Mouse (Mus musculus) thymus, adult 2 months (tissue): Measurements from ENCODE around the gene 4930503B20Rik. TPM values are rescaled to one million over a fixed set of nuclear protein-coding genes. Genes with fewer than 3 reads are reported as not detected.

Source experiments
- DNase-seq: peaks from one replicate; pipeline ENCODE4 v3.0.0; 2021
- H3K27ac ChIP-seq: fragments of 200-500 bp; 2 replicates; pipeline ENCODE4 v1.5.1; 2012; ENCODE audit warnings: low read length, control low read depth; ENCODE audit not compliant: control insufficient read depth, insufficient read depth
- H3K27me3 ChIP-seq: fragments of 200-500 bp; 2 replicates; pipeline ENCODE4 v1.6.1; 2012; ENCODE audit warnings: mild to moderate bottlenecking, low read length, moderate library complexity, mixed read lengths; ENCODE audit not compliant: control insufficient read depth, insufficient read depth
- H3K36me3 ChIP-seq: fragments of 200-500 bp; 2 replicates; pipeline ENCODE4 v1.6.1; 2012; ENCODE audit warnings: mild to moderate bottlenecking, low read length, moderate library complexity; ENCODE audit not compliant: control insufficient read depth, insufficient read depth
- H3K4me1 ChIP-seq: fragments of 200-500 bp; replicated peaks from 2 replicates; pipeline ENCODE4 v1.6.1; 2012; ENCODE audit warnings: low read length; ENCODE audit not compliant: control insufficient read depth, insufficient read depth
- H3K4me3 ChIP-seq: fragments of 200-500 bp; 2 replicates; pipeline ENCODE4 v1.5.1; 2012; ENCODE audit warnings: mild to moderate bottlenecking, low read length, control low read depth, moderate library complexity; ENCODE audit not compliant: control insufficient read depth, insufficient read depth
- CTCF ChIP-seq: fragments of 200-500 bp; IDR thresholded peaks from 2 replicates; pipeline ENCODE4 v1.5.1; 2012; ENCODE audit warnings: mild to moderate bottlenecking, control low read depth, low read length, moderate library complexity, borderline replicate concordance; ENCODE audit not compliant: control insufficient read depth, poor library complexity, insufficient read depth; ENCODE audit errors: extremely low read depth
- POLR2A ChIP-seq: fragments of 200-500 bp; IDR thresholded peaks from 2 replicates; pipeline ENCODE4 v1.6.1; 2012; ENCODE audit warnings: mild to moderate bottlenecking, low read length, control low read depth, moderate library complexity; ENCODE audit not compliant: control insufficient read depth, poor library complexity, insufficient read depth; ENCODE audit errors: extremely low read depth
- WGBS: fragments of 180-500 bp; shearing (Covaris S2); methylation state at CpG from one replicate; pipeline ENCODE4 v1.1.7; 2018; 5-methylcytosine and 5-hydroxymethylcytosine counted together
- polyA plus RNA-seq: library from polyadenylated mRNA; depleted of rRNA; stranded (reverse); fragments of >200 nt; gene quantifications from 2 replicates; pipeline ENCODE4 v1.2.3, GENCODE M21; 2012

4930503B20Rik gene
- polyA plus RNA-seq, 1 experiment, result 0.05 TPM

DNA sequence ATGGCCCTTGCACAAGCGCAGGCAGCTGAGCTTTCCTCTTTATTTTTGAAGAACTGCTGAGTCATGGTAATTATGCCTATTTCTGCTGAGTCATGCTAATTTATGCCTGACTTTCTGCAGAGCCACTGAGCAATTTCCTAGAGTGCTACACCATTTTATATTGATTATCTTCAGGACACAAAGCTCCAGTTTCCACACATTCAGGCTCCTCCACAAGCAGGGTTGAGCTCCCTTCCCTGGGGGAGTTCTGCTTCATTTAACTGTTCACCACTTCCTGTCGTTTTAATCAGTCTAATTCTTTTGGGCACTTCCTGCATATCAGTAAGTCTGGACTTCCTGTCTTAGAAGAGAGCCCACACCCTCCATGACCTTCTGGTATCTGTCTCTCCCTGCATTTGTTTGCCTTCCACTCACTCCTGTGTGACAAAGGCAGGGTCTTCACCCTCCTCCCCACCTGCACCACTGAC, 4.0 kb upstream of the 4930503B20Rik start:
- H3K4me3 ChIP-seq, result no peak overlapping the region
- DNase-seq, result no peak
- 36% methylated on average over 2 of the region's 2 CpGs for WGBS
- H3K27ac ChIP-seq, result no peak overlapping the region
- no peaks in the 10 kb centered on the region for H3K27me3 ChIP-seq
- H3K4me1 ChIP-seq, result no peaks in the 10 kb centered on the region
- no peaks in the 10 kb centered on the region for H3K36me3 ChIP-seq
- TF ChIP-seq CTCF, result no peak
- TF ChIP-seq POLR2A, result no peak

DNA sequence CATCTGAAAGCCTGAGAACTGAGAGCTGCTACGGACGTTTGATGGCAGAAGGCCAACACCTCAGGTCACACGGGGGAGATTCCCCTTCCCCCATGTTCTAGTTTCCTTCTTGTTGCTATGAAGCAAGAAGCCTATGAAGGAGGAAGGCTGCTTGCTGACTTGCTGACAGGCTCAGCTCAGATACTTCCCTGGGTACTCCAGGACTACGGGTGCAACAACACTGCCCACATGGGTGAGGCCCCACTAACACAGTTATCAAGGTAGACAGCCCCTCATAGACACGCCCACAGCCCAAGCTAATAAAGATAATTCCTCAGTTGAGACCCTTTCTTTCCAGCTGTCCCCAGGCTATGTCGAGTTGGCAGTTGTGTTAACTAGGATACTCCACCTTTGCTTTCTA, 2.6 kb upstream of the 4930503B20Rik start:
- Histone ChIP-seq H3K4me3 (no peak overlapping the region), H3K27me3 (no peaks in the 10 kb centered on the region), H3K4me1 (no peaks in the 10 kb centered on the region), H3K27ac (no peak overlapping the region), H3K36me3 (no peaks in the 10 kb centered on the region)
- no peak for DNase-seq
- WGBS, result 60% methylated on average over 6 of the region's 6 CpGs
- TF ChIP-seq POLR2A (no peak), CTCF (no peak)

DNA sequence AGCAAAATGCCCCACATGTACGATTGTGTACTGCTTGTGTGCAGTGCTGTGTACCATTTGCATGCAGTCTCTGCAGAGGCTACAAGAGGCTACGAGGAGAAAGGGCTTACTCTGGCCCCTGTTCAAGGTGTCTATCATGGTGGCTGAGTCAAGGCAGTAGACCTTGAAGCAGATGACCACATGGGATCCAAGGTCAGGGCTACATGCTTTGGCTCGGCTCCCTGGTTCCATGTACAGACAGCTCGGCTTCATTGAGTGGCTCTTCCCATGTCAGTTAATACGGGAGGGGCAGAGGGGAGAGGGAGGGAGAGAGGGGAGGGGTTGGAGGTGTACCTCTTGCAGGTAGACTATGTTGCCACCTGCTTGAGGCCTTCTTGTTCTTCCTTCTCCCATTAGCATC, 1.3 kb upstream of the 4930503B20Rik start:
- Histone ChIP-seq H3K4me3 (no peak overlapping the region), H3K27me3 (no peaks in the 10 kb centered on the region), H3K4me1 (no peaks in the 10 kb centered on the region), H3K27ac (no peak overlapping the region), H3K36me3 (no peaks in the 10 kb centered on the region)
- WGBS, result 93% methylated on average over 5 of the region's 5 CpGs
- DNase-seq, result no peak
- TF ChIP-seq CTCF, result no peak

DNA sequence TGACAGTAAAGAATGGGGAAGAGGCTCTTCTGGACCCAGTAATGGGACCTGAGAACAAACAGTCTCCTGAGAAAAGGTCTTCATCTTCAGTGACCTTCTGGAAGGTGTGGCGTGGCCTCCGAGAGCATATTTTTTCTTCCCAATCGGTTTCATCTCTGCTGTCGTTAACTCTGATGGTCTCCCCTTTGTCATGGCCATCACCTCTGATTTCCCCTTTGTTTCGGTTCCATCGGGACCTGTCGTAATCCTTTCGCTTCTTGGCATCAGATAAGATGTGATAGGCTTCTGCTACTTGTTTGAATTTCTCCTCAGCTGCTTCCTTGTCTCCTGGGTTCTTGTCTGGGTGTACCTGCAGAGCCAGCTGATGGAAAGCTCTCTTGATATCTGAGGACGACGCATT, 401 bp downstream of the 4930503B20Rik start:
- no peaks in the 10 kb centered on the region for H3K4me1 ChIP-seq
- WGBS, result 96% methylated on average over 10 of the region's 10 CpGs
- TF ChIP-seq POLR2A (no peak), CTCF (no peak)

DNA sequence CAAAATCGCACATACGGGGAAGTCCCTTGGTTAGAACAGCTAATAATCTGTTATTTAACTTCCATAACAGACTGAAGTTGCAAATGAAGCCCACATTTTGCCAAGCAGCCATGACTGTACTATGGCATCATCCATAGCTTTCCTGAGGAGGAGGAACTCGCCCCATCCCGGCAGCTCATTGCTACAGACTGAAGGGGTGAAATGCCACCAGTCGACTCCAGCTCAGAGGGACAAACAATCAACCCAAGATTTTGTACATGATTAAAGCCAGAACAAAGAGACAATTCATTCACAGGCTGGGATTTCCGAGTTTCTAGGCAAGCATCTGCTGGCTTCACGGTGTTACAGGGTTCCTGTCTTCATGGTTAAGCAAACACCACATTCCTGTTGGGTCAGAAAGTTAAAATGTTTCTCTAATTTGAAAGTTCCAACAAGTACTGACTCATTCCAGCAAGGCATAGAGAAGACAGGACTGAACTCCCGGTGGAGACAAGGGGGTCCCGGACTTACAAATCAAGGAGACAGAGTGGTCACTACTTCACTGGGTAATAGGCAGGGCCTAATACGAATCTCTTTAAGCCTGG, 1.7 kb downstream of the 4930503B20Rik start:
- 89% methylated on average over 10 of the region's 10 CpGs for WGBS
- Histone ChIP-seq H3K4me1 (no peaks in the 10 kb centered on the region), H3K27me3 (no peaks in the 10 kb centered on the region), H3K27ac (no peak overlapping the region), H3K36me3 (no peaks in the 10 kb centered on the region), H3K4me3 (no peak overlapping the region)
- TF ChIP-seq CTCF (no peak), POLR2A (no peak)
- no peak for DNase-seq

More for the DNA sequence above, 401 bp downstream of the 4930503B20Rik start:
- H3K36me3 ChIP-seq, result no peaks in the 10 kb centered on the region
- H3K27me3 ChIP-seq, result no peaks in the 10 kb centered on the region
- H3K4me3 ChIP-seq, result no peak overlapping the region
- DNase-seq, result no peak
- H3K27ac ChIP-seq, result no peak overlapping the region

DNA sequence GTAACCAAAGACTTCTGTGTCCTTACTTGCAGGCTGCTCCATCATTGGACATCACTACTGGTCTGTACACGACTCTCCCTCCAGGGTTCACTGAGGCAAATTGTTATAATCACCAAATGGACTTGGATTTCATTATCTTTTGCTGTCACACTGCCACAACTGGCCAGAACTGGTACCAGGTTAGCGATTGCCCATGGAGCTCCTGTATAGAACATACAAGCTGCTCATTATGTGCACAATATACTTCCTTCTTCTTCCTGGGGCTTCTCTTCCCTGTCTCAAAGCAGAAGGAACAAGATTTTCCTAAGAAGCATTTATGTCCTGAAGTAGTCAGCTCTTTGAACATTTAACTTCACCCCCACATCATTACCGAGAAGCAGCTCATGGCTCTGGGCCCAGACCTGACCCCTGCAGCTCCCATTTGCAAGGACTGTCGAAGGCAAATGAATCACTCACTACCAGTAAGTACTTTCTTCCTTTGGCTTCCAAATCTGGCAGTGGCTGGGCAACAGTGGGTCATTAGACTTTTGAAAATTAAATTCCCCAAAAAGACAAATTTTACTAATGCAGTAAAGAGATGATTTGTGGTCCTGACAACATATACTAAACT, 9.2 kb downstream of the 4930503B20Rik start:
- Histone ChIP-seq H3K27ac (no peak overlapping the region), H3K27me3 (no peaks in the 10 kb centered on the region), H3K36me3 (no peaks in the 10 kb centered on the region), H3K4me1 (no peaks in the 10 kb centered on the region), H3K4me3 (no peak overlapping the region)
- TF ChIP-seq CTCF, result no peak
- TF ChIP-seq POLR2A, result no peak
- DNase-seq, result no peak
- 70% methylated on average over 4 of the region's 4 CpGs for WGBS
